Mouse (Mus musculus) macrophage (primary cell): ENCODE data around the gene Ptprn2. TPM values are rescaled to one million over a fixed set of nuclear protein-coding genes. Genes with fewer than 3 reads are reported as not detected.

Experiments
- H3K27ac ChIP-seq: fragments of 350-480 bp; formaldehyde crosslinking; 2 replicates; pipeline ENCODE4 v1.9.0; 2021
- H3K36me3 ChIP-seq: fragments of 350-480 bp; formaldehyde crosslinking; 2 replicates; pipeline ENCODE4 v1.9.0; 2021; ENCODE audit errors: inconsistent target
- H3K4me3 ChIP-seq: fragments of 350-480 bp; formaldehyde crosslinking; 2 replicates; pipeline ENCODE4 v1.9.0; 2021; ENCODE audit errors: inconsistent target
- H3K79me2 ChIP-seq: fragments of 350-480 bp; formaldehyde crosslinking; 2 replicates; pipeline ENCODE4 v1.9.0; 2021; ENCODE audit errors: inconsistent target
- WGBS: methylation state at CpG from one replicate; pipeline ENCODE4 v1.1.7; 2026; ENCODE audit warnings: inconsistent platforms; ENCODE audit not compliant: missing documents; 5-methylcytosine and 5-hydroxymethylcytosine counted together
- polyA plus RNA-seq: library from polyadenylated mRNA; stranded (reverse); fragments of 250-400 nt; gene quantifications from 3 replicates; pipeline ENCODE4 v1.2.4, GENCODE M21; 2018; ENCODE audit warnings: inconsistent platforms

The Ptprn2 gene
- polyA plus RNA-seq, 1 experiment from 2014 or later: 0.06 TPM

- no peaks in the 10 kb centered on the region for H3K79me2 ChIP-seq
- H3K36me3 ChIP-seq: no peaks in the 10 kb centered on the region
- no peak overlapping the region for H3K4me3 ChIP-seq
- 97% methylated on average over 17 of the region's 20 CpGs for WGBS
- no peak overlapping the region for H3K27ac ChIP-seq
These were observed 771.8 kb downstream of the Ptprn2 start for GRCm38 (mm10) chr12:117257205-117257920.

GRCm38 (mm10) chr12:117257921-117258497 is 772.5 kb downstream of the Ptprn2 start:
- Histone ChIP-seq H3K27ac (no peak overlapping the region), H3K36me3 (no peaks in the 10 kb centered on the region), H3K4me3 (no peak overlapping the region), H3K79me2 (no peaks in the 10 kb centered on the region)
- 91% methylated on average over 12 of the region's 12 CpGs for WGBS

GRCm38 (mm10) chr12:117260391-117261164 is 775.1 kb downstream of the Ptprn2 start:
- 81% methylated on average over 6 of the region's 6 CpGs for WGBS
- Histone ChIP-seq H3K79me2 (no peaks in the 10 kb centered on the region), H3K27ac (no peak overlapping the region), H3K36me3 (no peaks in the 10 kb centered on the region), H3K4me3 (no peak overlapping the region)

GRCm38 (mm10) chr12:117261165-117261440 is 775.6 kb downstream of the Ptprn2 start:
- WGBS: 74% methylated on average over 3 of the region's 3 CpGs
- Histone ChIP-seq H3K36me3 (no peaks in the 10 kb centered on the region), H3K79me2 (no peaks in the 10 kb centered on the region), H3K27ac (no peak overlapping the region), H3K4me3 (no peak overlapping the region)

GRCm38 (mm10) chr12:117262003-117262402 is 776.5 kb downstream of the Ptprn2 start:
- Histone ChIP-seq H3K4me3 (no peak overlapping the region), H3K27ac (no peak overlapping the region), H3K36me3 (no peaks in the 10 kb centered on the region), H3K79me2 (no peaks in the 10 kb centered on the region)
- WGBS: 95% methylated on average over 2 of the region's 2 CpGs

GRCm38 (mm10) chr12:117263081-117263480 is 777.6 kb downstream of the Ptprn2 start:
- no peaks in the 10 kb centered on the region for H3K36me3 ChIP-seq
- H3K27ac ChIP-seq: no peak overlapping the region
- H3K79me2 ChIP-seq: no peaks in the 10 kb centered on the region
- WGBS: 82% methylated on average over 2 of the region's 2 CpGs
- no peak overlapping the region for H3K4me3 ChIP-seq

GRCm38 (mm10) chr12:117265211-117265610 is 779.7 kb downstream of the Ptprn2 start:
- Histone ChIP-seq H3K27ac (no peak overlapping the region), H3K79me2 (no peaks in the 10 kb centered on the region), H3K4me3 (no peak overlapping the region), H3K36me3 (no peaks in the 10 kb centered on the region)
- 100% methylated on average over 1 of the region's 1 CpGs for WGBS

GRCm38 (mm10) chr12:117268543-117269172 is 783.1 kb downstream of the Ptprn2 start:
- Histone ChIP-seq H3K79me2 (no peaks in the 10 kb centered on the region), H3K27ac (no peak overlapping the region), H3K36me3 (no peaks in the 10 kb centered on the region), H3K4me3 (no peak overlapping the region)
- WGBS: 66% methylated on average over 7 of the region's 7 CpGs

GRCm38 (mm10) chr12:117269310-117269709 is 783.8 kb downstream of the Ptprn2 start:
- 96% methylated on average over 4 of the region's 4 CpGs for WGBS
- Histone ChIP-seq H3K36me3 (no peaks in the 10 kb centered on the region), H3K27ac (no peak overlapping the region), H3K4me3 (no peak overlapping the region), H3K79me2 (no peaks in the 10 kb centered on the region)

GRCm38 (mm10) chr12:117270199-117270598 is 784.7 kb downstream of the Ptprn2 start:
- no peak overlapping the region for H3K27ac ChIP-seq
- H3K4me3 ChIP-seq: no peak overlapping the region
- WGBS: 11% methylated on average over 4 of the region's 4 CpGs
- no peaks in the 10 kb centered on the region for H3K36me3 ChIP-seq
- H3K79me2 ChIP-seq: no peaks in the 10 kb centered on the region

- 82% methylated on average over 4 of the region's 4 CpGs for WGBS
- H3K4me3 ChIP-seq: no peak overlapping the region
- no peaks in the 10 kb centered on the region for H3K36me3 ChIP-seq
- no peaks in the 10 kb centered on the region for H3K79me2 ChIP-seq
- no peak overlapping the region for H3K27ac ChIP-seq
These were observed 787.6 kb downstream of the Ptprn2 start for GRCm38 (mm10) chr12:117273166-117273565.

GRCm38 (mm10) chr12:117274576-117274975 is 789.1 kb downstream of the Ptprn2 start:
- Histone ChIP-seq H3K79me2 (no peaks in the 10 kb centered on the region), H3K4me3 (no peak overlapping the region), H3K27ac (no peak overlapping the region), H3K36me3 (no peaks in the 10 kb centered on the region)
- WGBS: 83% methylated on average over 5 of the region's 5 CpGs

- WGBS: 81% methylated on average over 3 of the region's 3 CpGs
- Histone ChIP-seq H3K79me2 (no peaks in the 10 kb centered on the region), H3K4me3 (no peak overlapping the region), H3K36me3 (no peaks in the 10 kb centered on the region), H3K27ac (no peak overlapping the region)
These were observed 795.3 kb downstream of the Ptprn2 start for GRCm38 (mm10) chr12:117280790-117281189.

GRCm38 (mm10) chr12:117282659-117283058 is 797.1 kb downstream of the Ptprn2 start:
- no peak overlapping the region for H3K4me3 ChIP-seq
- no peak overlapping the region for H3K27ac ChIP-seq
- H3K79me2 ChIP-seq: no peaks in the 10 kb centered on the region
- H3K36me3 ChIP-seq: no peaks in the 10 kb centered on the region
- WGBS: 53% methylated on average over 2 of the region's 2 CpGs

GRCm38 (mm10) chr12:117287456-117287855 is 801.9 kb downstream of the Ptprn2 start:
- no peaks in the 10 kb centered on the region for H3K36me3 ChIP-seq
- H3K4me3 ChIP-seq: no peak overlapping the region
- H3K79me2 ChIP-seq: no peaks in the 10 kb centered on the region
- H3K27ac ChIP-seq: no peak overlapping the region
- 90% methylated on average over 2 of the region's 2 CpGs for WGBS
